Mouse (Mus musculus) liver, embryonic 14.5 days (tissue): Measurements from ENCODE around the gene Pde4b. TPM values are rescaled to one million over a fixed set of nuclear protein-coding genes. Genes with fewer than 3 reads are reported as not detected.

Experiments
- ATAC-seq: fragments of 200-750 bp; cut with Nextera tagmentation; 2 replicates; pipeline ENCODE4 v1.8.0; 2017; ENCODE audit warnings: moderate number of reproducible peaks, mild to moderate bottlenecking, moderate library complexity; ENCODE audit not compliant: insufficient read depth
- DNase-seq, 3 experiments: peaks; one replicate each; pipeline ENCODE4 v3.0.0-alpha.2; 2012 to 2013; ENCODE audit warnings: low read depth in 3 of 3, low spot score in 3 of 3
- H3K27ac ChIP-seq: fragments of 300-500 bp; sonication (generic); 2 replicates; pipeline ENCODE4 v1.5.1; 2014; ENCODE audit warnings: moderate library complexity, mild to moderate bottlenecking, control low read depth, inconsistent platforms
- H3K27me3 ChIP-seq: fragments of 300-500 bp; sonication (generic); 2 replicates; pipeline ENCODE4 v1.6.1; 2014; ENCODE audit warnings: mild to moderate bottlenecking, low read length, moderate library complexity; ENCODE audit not compliant: control insufficient read depth, insufficient read depth
- H3K36me3 ChIP-seq: fragments of 300-500 bp; sonication (generic); replicated peaks from 2 replicates; pipeline ENCODE4 v1.6.1; 2014; ENCODE audit warnings: low read depth; ENCODE audit not compliant: control insufficient read depth, insufficient read depth
- H3K4me1 ChIP-seq, 2 experiments: fragments of 200-500 bp in 1 of 2; fragments of 300-500 bp in 1 of 2; sonication (generic) in 1 of 2; replicated peaks; 2 replicates each; pipeline ENCODE4 v1.6.1; 2012 to 2014; ENCODE audit warnings: antibody characterized with exemption in 1 of 2, inconsistent platforms in 1 of 2, low read length in 1 of 2; ENCODE audit not compliant: control insufficient read depth in 2 of 2, insufficient read depth in 2 of 2
- H3K4me2 ChIP-seq: fragments of 300-500 bp; sonication (generic); 2 replicates; pipeline ENCODE4 v1.6.1; 2014; ENCODE audit warnings: low read depth, mild to moderate bottlenecking, control low read depth, moderate library complexity
- H3K4me3 ChIP-seq, 2 experiments: fragments of 200-500 bp in 1 of 2; fragments of 300-500 bp in 1 of 2; sonication (generic) in 1 of 2; 2 replicates each; pipeline ENCODE4 v1.5.1; 2012 to 2014; ENCODE audit warnings: low read depth in 2 of 2, low read length in 2 of 2, mild to moderate bottlenecking in 2 of 2, control low read depth in 1 of 2, inconsistent platforms in 1 of 2, moderate library complexity in 1 of 2; ENCODE audit not compliant: insufficient read depth in 1 of 2
- H3K9ac ChIP-seq: fragments of 300-500 bp; sonication (generic); replicated peaks from 2 replicates; pipeline ENCODE4 v1.6.1; 2014; ENCODE audit warnings: mild to moderate bottlenecking, control low read depth, moderate library complexity
- H3K9me3 ChIP-seq: fragments of 300-500 bp; sonication (generic); 2 replicates; pipeline ENCODE4 v1.6.1; 2016; ENCODE audit warnings: low read length, mixed read lengths; ENCODE audit not compliant: control insufficient read depth
- CTCF ChIP-seq: IDR thresholded peaks from 2 replicates; pipeline ENCODE4 v1.5.1; 2016; ENCODE audit warnings: antibody characterized with exemption, low read depth, control low read depth
- EP300 ChIP-seq: IDR thresholded peaks from 2 replicates; pipeline ENCODE4 v1.6.1; 2016; ENCODE audit warnings: antibody characterized with exemption, low read depth
- WGBS: fragments of 180-500 bp; shearing (Covaris S2); extraction: QIAGEN DNeasy Blood & Tissue Kit; methylation state at CpG from one replicate; pipeline ENCODE4 v1.1.7; 2014; ENCODE audit not compliant: insufficient replicate concordance; 5-methylcytosine and 5-hydroxymethylcytosine counted together
- polyA plus RNA-seq, 2 experiments: library from polyadenylated mRNA; depleted of rRNA in 1 of 2; stranded (reverse) in 1 of 2; unstranded in 1 of 2; fragments of >200 nt; fragmentation: Nextera tagmentation in 1 of 2; extraction: Ambion mirVana in 1 of 2; gene quantifications; 2 replicates each; pipeline versions ENCODE4 v1.2.1 to v1.2.3; 2012 to 2014

The Pde4b gene
- polyA plus RNA-seq, 2 experiments = 1.5 to 2.3 TPM

DNA sequence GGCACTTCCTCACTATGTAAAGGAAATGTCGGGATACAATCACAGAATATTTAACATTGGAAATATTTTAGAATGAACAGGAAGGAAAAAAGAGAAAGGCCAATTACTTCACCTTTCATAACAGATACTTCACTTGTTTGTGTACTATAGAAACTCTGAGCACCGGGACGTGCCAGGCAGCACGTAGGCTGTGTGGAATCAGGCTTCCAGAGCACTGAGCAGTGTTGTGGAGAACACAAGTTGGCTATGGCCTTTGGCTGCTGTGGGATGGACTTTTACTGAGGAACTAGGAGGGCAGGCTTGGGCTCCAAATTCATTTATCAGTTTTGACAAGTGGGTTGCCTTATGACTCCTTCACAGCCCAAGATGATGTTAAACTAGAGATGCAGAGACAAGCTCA, 540.5 kb downstream of the Pde4b start:
- DNase-seq = no peak

DNA sequence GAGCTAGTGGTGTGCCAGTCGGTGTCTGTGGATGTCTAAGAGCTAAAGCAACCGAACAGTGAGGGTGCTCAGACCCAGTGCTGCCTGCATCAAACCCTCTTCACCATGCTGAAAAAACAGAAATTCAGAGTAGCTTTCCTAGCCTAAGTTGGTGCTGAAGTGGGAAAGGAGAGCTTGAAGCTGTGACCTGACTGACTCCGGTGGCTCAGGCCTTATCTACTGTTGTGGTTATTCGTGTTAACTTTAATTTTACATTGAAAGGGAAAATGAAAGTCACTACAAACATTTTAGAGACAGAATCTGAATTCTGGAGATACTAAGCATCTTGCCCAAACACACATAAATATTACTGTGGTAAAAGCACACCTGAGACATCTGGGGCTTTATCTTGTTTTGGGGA, 542.3 kb downstream of the Pde4b start:
- no peak overlapping the region for H3K27ac ChIP-seq

More for the DNA sequence above, 540.5 kb downstream of the Pde4b start:
- H3K4me1 ChIP-seq = peaks cover 0 to 3% of the 10 kb centered on the region in 2 experiments; a peak in 1 of 4 replicates
- no peak for ATAC-seq
- no peak overlapping the region for H3K27ac ChIP-seq
- TF ChIP-seq CTCF (no peak), EP300 (no peak)
- H3K27me3 ChIP-seq = no peaks in the 10 kb centered on the region
- no peaks in the 10 kb centered on the region for H3K36me3 ChIP-seq
- H3K4me3 ChIP-seq = no peak overlapping the region
- H3K4me2 ChIP-seq = no peak overlapping the region
- no peaks in the 10 kb centered on the region for H3K9me3 ChIP-seq
- H3K9ac ChIP-seq = no peak overlapping the region
- 68% methylated on average over 4 of the region's 4 CpGs for WGBS

DNA sequence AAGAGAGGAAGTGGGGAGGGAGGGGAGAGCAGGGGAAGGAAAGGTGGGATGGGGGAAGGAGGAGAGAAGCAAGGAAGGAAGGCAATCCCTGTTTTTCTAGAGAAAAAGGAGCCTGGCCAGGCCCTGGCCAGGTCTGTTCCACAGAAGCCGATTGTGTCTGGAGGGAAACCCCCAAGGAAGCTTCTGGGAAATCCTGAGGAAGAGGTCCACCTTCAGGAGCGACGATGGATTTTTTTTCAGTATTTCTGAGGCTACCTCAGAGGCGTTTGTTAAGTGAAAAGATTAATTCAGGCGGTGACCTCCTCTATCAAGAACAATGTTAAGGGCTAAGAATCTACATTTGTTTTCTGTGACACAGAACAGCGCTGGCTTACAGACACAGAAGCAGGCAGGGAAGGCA, 542.9 kb downstream of the Pde4b start:
- Histone ChIP-seq H3K9ac (no peak overlapping the region), H3K27me3 (no peaks in the 10 kb centered on the region), H3K9me3 (no peaks in the 10 kb centered on the region), H3K4me3 (no peak overlapping the region), H3K4me2 (no peak overlapping the region), H3K4me1 (no peaks in the 10 kb centered on the region), H3K27ac (no peak overlapping the region), H3K36me3 (no peaks in the 10 kb centered on the region)
- no peak for ATAC-seq
- no peak for DNase-seq
- 35% methylated on average over 6 of the region's 6 CpGs for WGBS
- TF ChIP-seq CTCF = no peak
- TF ChIP-seq EP300 = no peak

More for the DNA sequence above, 542.3 kb downstream of the Pde4b start:
- ATAC-seq (no peak), DNase-seq (no peak)
- TF ChIP-seq EP300 (no peak), CTCF (no peak)
- WGBS = 37% methylated on average over 4 of the region's 4 CpGs
- no peaks in the 10 kb centered on the region for H3K27me3 ChIP-seq
- H3K9me3 ChIP-seq = no peaks in the 10 kb centered on the region
- no peak overlapping the region for H3K4me3 ChIP-seq
- no peaks in the 10 kb centered on the region for H3K4me1 ChIP-seq
- no peaks in the 10 kb centered on the region for H3K36me3 ChIP-seq
- H3K9ac ChIP-seq = no peak overlapping the region
- no peak overlapping the region for H3K4me2 ChIP-seq

DNA sequence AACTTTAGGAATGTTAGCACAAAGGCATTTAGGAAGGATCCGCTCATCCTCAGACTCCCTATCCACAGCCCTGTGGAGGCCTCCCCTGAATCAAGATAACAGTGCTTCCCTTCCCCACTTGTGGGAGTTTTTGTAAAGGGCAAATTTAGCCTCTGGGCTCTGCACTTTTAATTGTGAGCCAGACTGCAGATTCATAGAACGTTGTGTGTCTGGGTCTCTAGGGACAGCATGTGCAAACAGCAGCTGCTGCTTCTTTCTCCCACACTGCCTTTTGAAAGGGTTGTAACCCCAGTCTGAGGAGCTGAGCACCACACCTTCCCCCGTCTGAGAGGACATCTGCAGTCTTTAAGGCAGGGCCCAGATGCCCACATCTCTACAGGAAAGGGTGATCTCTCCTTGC, 544.3 kb downstream of the Pde4b start:
- 49% methylated on average over 3 of the region's 3 CpGs for WGBS
- H3K36me3 ChIP-seq = no peaks in the 10 kb centered on the region
- H3K4me3 ChIP-seq = no peak overlapping the region
- H3K9ac ChIP-seq = no peak overlapping the region
- no peak for TF ChIP-seq CTCF
- peaks cover 0 to 5% of the 10 kb centered on the region in 2 experiments; a peak in 1 of 4 replicates for H3K4me1 ChIP-seq
- H3K27me3 ChIP-seq = no peaks in the 10 kb centered on the region
- no peak overlapping the region for H3K4me2 ChIP-seq
- no peak overlapping the region for H3K27ac ChIP-seq
- H3K9me3 ChIP-seq = no peaks in the 10 kb centered on the region
- no peak for ATAC-seq
- DNase-seq = no peak

DNA sequence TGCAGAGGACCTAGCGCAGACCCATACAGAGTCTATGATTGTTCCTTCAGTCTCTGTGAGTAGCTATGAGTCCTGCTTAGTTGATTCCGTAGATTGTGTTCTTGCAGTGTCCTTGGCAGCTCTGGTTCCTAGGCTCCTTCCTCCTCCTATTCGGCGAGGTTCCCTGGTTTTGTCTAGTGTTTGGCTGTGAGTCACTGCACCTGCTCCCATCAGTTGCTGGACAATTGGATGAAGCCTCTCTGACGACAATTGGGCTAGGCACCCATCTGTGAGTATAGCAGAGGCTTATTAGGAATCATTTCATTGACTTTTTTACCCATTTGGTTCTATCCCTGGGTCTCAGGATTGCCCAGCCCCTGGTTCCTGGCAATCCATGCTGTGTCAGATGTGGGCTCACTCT, 545.9 kb downstream of the Pde4b start:
- DNase-seq (no peak), ATAC-seq (no peak)
- no peak for TF ChIP-seq EP300
- TF ChIP-seq CTCF = no peak
- Histone ChIP-seq H3K9ac (no peak overlapping the region), H3K27me3 (no peaks in the 10 kb centered on the region), H3K9me3 (no peaks in the 10 kb centered on the region), H3K36me3 (no peaks in the 10 kb centered on the region), H3K4me1 (peaks cover 0 to 5% of the 10 kb centered on the region in 2 experiments; a peak in 1 of 4 replicates), H3K27ac (no peak overlapping the region), H3K4me2 (no peak overlapping the region), H3K4me3 (no peak overlapping the region)
- 66% methylated on average over 5 of the region's 5 CpGs for WGBS
